Mouse (Mus musculus) v-Abl transformed pro-B cells (cell line): ENCODE measurements around the gene Foxn3.

ENCODE experiments used
- in situ Hi-C, 2 experiments: fragments of 400-800 bp; cut with MboI; formaldehyde crosslinking; loops; one replicate each; pipeline ENCODE4 v1.15.1; 2025; ENCODE audit not compliant: unreplicated experiment in 2 of 2

The Foxn3 gene

DNA sequence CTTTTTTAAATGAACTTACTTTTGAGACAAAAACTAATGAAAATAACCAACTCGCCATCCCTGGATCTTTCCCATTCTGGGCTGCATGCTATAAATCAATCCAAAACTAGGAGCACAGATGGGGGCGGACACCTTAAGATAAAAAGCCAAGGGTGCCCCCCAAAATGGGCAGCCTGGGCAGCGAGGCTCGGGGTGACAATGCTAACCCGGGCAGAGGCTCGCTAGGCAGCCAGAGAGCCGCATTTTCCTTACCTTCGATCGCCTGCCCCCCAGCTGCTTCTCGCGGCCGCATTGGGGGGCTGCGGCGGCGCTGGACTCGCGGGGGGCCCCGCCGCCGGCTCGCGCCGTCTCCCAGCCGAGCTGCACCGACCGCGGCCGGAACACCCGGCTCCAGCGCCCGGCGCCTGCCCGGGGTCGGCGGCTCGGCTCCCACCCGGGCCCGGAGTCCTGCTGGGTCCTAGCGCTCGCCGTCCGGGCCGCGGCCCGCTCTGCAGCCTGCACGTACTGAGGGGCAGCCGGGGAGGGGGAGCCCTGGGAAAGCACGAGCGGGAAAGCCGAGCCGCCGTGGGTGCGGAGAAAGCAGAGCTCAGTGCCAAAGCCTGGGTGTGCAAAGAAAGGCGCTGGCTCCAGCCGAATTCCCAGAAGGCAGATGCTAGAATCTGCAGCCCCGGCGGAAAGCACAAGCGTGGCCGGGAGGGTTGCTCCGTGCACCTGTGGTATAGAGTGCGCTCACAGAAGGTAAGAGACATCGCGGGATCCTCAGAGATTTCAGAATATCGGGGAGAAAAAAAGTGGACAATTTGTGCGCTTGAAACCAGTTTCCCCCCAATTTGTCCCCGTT is at the start of gene Foxn3:
Gene Foxn3, minus strand, starts transcription at position 364 of the 841 bp plus-strand sequence.
- in situ Hi-C loops, result loop anchor here (5.0 to 10.0 kb wide), 4 partner anchors 156 to 274 kb away; no protein-coding TSS in a partner anchor

DNA sequence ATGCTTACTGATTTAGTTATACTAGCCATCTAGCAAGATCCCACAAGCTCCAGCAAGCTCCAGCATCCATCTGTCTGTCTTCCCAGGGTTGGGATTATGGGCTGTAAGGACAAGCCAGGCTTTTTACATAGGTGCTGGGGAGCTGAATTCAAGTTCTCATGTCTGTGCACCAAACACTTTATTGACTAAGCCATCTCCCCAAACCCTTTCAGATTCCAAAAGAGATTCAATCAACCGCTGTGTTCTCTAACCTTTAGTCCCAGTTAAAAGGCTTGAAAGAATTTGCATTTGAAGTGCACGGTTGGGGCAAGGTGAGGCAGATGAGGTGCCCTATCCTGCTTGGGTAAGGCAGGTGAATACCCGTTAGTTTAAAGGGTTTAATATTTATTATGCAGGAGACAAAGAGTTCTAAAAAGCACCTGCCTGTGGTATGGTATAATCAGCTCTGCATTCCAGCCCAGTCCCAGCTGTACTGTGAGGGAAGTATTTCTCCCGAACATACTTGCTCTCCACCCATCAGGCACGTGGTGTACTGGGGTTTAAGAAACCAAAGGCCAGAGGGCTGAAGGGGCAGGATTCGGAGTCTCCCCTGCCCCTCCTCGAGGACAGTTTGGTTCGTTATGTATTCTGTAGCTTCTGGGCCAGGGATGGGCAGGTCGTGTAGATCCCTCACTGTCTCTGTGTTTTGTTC is 48.9 kb upstream of the Foxn3 start:
- in situ Hi-C loops, result no loop called here

DNA sequence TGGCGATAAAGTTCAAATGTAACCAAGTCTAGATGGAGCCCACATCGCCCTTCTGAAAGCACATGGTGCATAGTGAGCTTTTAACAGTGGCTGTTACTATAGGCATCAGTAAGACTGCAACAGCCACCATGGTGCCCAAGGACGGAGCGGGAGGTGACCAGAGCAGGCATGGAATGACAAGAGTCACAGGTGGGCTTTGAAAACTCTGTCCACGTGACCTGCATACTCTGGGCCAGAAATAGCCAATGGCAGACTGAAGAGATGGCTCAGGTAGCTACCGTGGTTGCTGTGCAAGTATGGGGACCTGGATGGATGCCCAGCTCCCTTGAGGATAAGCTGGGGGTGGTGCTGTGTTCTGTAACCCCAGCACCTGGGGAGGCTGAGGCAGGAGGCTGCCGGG is 47.5 kb upstream of the Foxn3 start:
- in situ Hi-C loops, result no loop called here

DNA sequence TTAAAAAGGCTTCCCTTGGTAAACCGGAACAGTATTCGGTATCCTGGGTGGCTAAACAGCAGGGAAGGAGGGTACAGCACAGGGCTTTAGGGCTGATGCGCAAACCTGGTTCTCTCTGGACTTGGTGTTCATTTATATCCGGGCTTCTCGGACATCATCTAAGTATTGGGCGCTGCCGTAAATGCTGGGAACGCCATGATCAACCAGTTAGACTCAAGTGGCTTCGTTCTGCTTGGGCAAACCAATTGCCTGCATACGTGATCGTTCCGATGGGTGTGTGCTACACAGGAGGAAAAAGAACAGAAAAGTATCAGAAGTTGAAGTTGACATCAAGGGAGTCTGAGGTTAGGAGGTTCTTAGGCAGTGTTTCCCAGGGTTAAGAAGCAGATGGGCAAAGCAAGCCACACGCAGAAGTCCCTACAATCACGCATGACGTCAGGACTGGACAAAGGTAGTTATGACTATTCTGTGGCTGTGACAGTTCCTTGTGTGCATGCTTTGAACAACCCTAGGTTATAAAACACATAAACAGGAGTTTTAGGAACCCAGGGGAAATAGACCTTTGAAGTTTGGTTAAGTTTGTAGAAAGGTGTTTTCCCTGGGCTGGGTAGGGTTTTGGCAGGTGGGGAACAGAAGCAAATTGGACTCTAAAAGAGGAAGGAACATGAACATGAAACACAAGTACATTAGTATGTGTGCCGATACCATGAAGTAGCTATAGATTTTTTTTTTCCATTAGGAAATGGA is 46.9 kb upstream of the Foxn3 start:
- in situ Hi-C loops, result no loop called here

DNA sequence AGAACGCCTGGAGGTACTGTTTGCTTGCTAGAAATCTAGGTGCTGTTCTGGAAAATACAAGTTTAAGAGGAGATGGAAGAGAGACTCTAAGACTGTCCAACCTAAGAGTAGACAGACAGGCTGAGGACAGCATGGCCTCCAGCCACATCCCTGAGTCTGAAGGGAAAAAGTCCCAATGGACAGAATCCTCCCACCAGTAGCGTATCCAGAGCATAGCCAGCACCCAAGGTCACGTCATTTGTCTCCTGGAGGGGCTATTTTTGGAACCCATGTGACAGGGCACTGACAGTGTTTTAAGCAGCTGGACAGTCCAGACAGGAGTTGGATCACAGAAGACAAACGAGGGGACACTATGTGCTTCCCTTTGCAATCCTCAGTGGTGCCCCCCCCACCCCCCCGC is 46.3 kb upstream of the Foxn3 start:
- in situ Hi-C loops, result loop anchor here in 1 of 2 experiments (5.0 kb wide), 1 partner anchor 37 kb away; no protein-coding TSS in a partner anchor

DNA sequence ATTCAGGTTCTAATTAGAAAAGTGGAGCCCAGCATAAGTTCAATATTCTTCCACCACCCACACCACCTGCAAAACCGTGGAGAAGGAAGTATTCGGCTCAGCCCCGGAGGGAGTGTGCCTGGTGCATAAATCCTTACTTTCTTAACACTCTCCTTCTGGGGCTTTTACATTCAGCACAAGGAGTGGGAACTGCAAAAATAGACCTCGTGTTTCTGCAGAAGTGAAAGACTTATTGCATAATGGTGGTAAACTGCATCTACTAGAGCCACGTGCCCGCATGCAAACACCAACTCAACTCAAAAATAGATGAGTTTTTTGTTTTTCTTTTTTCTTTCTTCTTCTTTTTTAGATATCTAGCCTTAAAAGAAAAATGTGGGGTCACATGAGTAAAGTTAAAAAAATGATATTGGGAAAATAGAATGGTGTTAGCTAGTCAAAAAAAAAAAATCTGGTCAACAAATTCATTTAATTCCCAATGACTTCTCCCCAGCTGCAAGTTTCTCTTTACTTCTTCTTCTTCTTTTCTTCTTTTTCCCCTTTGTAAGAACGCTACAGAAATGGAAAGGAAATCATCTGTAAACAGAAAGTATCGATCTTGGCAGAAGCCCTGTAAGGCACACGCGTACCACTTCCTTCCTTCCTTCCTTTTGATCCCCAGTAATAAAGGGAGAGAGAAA is 45.0 kb upstream of the Foxn3 start:
- in situ Hi-C loops, result loop anchor here in 1 of 2 experiments (5.0 kb wide), 1 partner anchor 36 kb away; no protein-coding TSS in a partner anchor

DNA sequence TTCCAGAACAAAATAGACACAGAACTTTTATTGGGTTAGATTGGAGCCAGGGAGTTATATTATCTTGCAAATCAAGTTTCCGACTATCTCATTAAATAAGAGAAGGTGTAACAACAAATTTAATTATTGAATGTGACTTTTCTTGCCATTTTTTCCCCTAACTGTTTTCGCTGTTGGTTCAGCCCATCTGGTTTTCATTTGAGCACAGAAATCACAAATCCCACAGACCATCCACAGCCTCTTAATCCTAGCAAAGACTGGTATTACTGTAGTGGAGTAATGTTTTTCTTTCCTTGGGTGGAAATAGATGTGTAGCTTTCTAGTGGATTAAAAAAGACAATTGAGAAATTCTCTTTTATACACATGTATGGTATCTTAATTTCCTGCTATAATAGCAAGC is 40.0 kb upstream of the Foxn3 start:
- in situ Hi-C loops, result no loop called here

DNA sequence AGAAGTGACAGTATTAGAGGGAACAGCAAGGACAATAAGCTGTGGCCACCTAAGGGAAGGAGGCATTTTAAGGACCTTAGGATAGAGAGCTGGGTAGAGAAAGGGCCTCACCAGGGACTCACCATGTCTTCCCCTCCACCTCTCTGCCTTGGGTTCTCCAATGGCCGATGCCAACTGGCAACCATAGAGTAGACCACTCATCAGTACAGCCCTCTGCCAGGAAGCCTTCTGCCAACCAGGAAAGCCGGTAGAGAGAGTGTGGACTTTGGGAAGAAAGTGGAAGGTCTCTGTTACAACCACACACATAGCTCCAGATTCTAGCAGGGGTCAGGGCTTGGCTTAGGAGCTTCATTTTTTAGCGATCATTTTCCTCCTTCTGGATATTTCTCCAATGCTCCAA is 38.5 kb upstream of the Foxn3 start:
- in situ Hi-C loops, result no loop called here

DNA sequence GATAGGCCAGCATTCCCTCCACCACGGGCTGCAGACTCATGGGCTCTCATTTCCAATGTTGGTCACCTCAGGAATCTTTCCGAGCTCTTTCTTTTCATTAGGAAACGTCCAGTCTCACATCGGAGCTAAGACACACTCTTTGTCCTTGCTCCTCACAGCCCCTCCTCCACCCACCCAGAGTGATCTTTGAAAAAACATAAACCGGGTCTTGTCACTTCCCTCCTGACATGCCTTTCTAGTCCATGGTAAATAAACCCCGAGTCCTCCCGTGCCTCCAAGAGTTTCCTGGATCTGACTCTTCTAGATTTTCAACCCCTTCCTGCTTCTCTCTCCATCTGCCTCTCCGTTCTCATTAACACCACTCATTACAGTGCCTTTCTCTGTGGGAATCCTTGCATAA is 38.0 kb upstream of the Foxn3 start:
- in situ Hi-C loops, result no loop called here

DNA sequence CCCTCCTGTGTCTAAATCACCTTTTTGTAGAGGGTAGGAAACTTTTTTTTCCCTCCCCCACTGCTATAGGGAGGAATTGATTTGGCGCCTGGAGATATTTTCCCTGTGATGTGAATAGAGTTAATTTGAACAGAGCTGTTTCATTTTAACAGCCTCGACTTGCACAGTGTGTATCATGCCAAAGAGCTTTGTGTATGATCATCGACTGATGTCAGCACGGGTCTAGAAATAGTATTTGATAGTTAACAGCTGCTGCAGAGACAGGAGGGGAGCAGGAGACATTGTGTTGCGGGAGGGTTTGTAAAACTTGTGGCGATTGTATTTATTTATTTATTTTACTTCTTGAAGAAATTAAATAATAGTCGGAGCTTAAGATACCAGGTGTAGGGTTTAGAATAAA is 36.2 kb upstream of the Foxn3 start:
- in situ Hi-C loops, result no loop called here

DNA sequence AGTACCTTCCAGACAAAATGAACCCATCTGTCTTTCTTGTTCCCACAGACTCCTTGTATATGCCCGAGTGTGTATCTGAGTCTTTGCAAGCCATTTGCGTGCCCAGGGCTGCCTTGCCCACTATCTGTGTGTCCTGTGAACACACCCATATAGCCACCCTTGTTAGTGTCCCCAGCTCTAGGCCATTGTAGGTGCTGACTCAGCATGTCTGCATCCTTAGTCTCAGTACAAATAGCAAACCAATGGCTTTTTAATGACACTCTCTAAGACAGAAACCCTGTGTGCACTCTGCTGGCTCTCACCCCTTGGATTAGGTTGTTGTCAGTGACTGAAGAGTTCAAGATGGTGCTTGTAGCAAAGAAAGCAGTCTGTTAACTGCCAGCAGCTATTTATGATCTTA is 33.0 kb upstream of the Foxn3 start:
- in situ Hi-C loops, result no loop called here

DNA sequence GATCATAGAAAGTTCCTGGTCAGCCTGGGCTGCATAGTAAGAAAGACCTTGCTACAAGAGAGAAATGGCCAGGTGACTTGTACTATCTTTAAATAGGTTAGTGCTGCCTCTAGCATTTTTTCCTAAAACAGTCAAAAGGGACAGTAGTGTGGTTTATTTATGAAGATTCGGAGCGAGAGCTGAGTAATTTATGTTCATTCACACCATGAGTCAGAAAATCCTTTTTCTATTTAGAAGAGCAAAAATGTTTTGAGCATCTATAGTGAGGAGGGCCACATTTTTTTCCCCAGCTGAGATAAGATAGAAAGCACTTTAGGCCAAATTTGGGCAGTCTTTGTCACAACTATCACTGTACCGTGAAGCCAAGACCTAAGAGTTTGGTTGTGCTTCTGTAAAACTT is 24.0 kb upstream of the Foxn3 start:
- in situ Hi-C loops, result no loop called here

DNA sequence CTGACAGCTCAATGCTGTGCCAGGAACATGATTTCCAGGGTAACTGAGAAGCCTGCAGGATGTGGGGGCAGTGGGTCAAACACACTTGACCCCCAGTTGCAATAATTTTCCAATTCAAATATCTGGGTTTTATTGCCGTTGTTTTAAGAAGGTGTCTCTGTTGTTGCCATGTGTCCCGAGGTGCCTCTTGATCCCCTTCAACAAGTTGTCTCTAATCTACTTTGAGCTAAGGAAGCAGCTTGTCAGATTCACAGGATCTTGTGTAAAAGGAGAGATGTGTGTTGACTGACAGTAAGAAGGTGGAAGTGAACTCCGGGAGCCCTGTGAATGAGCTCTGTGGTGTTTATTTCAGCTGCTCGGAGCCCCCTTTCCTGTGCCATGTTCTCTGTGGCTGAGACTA is 16.6 kb upstream of the Foxn3 start:
- in situ Hi-C loops, result no loop called here

DNA sequence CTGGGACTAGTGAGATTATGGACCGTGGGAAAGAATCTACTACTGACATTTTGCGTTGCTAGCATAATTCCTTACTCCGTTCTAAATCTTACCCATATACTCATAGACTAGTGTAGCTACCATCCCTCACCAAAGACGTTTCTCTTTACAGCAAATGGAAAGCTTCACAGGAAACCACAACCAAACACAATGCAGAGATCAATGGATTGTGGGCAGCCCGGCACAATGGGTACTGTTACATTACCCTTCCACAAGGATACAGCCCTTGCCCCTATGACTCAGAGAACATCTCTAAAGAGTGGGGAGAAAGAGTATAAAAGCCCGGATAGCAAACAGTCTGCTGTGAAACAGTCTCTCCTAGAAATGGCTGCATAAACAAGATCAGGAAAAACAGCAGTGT is 13.3 kb upstream of the Foxn3 start:
- in situ Hi-C loops, result no loop called here

DNA sequence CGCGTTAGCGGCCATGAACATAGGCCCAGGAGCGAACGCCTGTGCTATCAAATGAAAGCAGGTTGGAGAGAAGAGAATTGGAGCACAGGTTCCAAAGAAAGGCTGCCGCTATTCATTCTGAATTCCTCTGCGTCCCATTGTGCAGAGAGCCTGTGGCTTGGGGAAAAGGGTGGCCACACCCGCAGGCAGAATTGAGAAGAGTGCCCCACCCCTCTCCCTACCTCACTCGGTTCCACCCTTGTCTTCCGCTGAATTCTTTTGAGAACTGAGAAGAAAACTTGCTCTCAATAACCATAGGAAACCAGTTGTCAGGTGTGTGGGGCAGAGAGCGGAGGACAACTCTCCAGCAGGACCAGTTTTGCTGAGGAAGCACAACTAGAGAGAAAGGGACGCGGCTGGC is 10.9 kb upstream of the Foxn3 start:
- in situ Hi-C loops, result loop anchor here in 1 of 2 experiments (5.0 kb wide), 1 partner anchor 33 kb away; no protein-coding TSS in a partner anchor

DNA sequence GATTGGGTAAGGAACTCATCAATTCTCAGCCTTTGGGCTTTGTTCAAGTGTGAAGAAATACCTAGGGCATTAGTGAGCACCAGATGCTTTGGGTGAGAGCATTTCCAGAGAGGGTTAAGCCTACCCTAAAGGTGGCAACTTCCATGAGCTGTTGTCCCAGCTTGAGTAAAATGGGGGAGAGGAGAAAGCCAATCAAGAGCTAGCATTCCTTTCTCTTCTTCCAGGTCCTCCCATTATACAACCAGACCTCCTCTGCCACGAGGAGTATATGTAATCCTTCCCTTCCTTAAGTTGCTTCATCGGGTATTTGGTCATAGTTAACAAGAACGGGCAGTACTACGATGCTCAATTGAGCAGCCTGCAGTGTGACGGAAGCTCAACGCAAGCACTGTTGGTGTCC is 9.7 kb upstream of the Foxn3 start:
- in situ Hi-C loops, result loop anchor here in 1 of 2 experiments (5.0 kb wide), 1 partner anchor 34 kb away; no protein-coding TSS in a partner anchor

DNA sequence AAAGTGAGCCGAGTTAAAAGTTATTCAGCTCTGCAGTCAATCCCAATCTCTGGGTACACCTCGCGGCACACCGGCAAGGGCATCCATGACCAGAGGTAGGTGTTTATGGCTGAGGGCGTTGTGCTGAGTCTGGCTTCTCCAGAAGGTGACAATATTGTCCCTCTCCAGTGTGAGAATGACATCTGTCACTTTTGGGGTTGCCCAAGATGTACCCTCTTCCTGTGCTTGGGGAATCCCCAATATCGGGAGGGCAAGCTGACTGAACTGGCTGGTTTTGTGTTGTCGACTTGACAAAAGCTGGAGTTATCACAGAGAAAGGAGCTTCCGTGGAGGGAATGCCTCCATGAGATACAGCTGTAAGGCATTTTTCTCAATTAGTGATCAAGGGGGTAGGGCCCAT is 8.6 kb upstream of the Foxn3 start:
- in situ Hi-C loops, result loop anchor here in 1 of 2 experiments (5.0 kb wide), 1 partner anchor 35 kb away; no protein-coding TSS in a partner anchor

DNA sequence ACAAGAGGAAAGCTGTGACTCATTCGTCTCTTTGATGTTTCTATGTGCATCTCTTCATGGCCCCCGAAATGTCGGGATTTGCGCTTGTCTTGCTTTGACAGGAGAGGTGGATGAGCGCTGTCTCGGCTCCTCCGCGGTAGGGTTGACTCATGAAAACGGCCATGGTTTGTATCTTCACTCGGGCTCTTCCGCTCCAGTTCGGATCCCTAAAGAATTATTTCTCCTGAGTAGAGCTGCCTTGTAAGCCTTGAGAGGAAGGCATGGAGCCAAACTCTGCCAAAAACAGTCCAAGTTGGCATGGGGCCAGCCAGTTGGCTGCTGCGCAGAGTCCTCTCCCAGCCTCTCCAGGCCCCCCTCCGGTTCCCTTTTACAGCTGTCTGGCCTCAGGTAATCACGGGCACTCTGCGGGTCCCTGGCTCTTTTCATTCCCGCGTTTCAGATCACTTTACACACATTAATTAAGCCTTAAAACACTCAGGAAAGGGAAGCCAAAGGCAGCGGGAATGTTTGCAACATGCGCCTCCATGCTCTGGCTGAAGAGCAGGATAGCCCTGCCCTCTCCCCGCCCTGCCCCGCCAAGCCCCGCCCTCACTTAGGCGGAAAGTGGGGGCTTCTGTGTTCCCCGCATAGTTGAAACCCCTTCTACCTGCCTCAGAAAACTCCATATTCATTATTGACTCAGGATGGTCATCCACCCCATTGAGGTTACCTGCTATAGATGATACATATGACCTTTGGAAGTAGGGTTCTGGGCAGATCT is 7.0 kb upstream of the Foxn3 start:
- in situ Hi-C loops, result loop anchor here in 1 of 2 experiments (5.0 kb wide), 1 partner anchor 37 kb away; no protein-coding TSS in a partner anchor

DNA sequence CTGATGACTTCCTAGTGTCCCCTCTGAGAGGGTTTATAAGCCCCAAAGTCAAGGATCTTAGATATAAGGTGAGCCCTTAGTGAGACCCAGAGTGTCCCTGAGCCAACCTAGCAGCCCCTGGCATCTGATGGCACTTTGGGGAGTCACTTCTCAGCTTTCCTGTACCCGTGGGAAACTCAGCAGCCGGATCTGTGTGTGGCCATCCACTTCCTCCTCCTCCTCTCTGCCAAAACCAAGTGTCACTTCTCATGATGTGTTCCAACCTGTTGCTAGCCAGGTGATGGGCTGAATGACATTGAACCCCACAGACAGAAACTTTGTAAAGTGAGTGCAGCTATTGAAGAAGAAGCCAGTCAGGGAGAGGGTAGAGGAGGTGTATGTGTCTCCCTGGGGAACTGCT is 2.2 kb upstream of the Foxn3 start:
- in situ Hi-C loops, result loop anchor here (5.0 to 10.0 kb wide), 2 partner anchors 62 to 171 kb away; no protein-coding TSS in a partner anchor
